Mouse (Mus musculus): Measurements from ENCODE around the gene Camsap3. TPM values are rescaled to one million over a fixed set of nuclear protein-coding genes. Genes with fewer than 3 reads are reported as not detected.

Gene Camsap3
- polyA plus RNA-seq, 1 experiment: 0.36 TPM

- H3K4me1 ChIP-seq: peaks cover 38% of the 10 kb centered on the region
- peaks cover 2% of the 10 kb centered on the region for H3K27me3 ChIP-seq (replicated peaks)
- no peaks in the 10 kb centered on the region for H3K9me3 ChIP-seq
- H3K4me3 ChIP-seq (replicated peaks): no peak overlapping the region
- H3K36me3 ChIP-seq (replicated peaks; ENCODE audit: low read length): peaks cover 6% of the 10 kb centered on the region
- TF ChIP-seq GATA1 (IDR thresholded peaks at IDR 0.05; ENCODE audit: borderline replicate concordance, low read length) (no peak), FLI1 (IDR thresholded peaks at IDR 0.05; ENCODE audit: low read length) (no peak)
Observed at GRCm38 (mm10) chr8:3648990-3649389, 61.9 kb downstream of the Camsap3 start.

DNA sequence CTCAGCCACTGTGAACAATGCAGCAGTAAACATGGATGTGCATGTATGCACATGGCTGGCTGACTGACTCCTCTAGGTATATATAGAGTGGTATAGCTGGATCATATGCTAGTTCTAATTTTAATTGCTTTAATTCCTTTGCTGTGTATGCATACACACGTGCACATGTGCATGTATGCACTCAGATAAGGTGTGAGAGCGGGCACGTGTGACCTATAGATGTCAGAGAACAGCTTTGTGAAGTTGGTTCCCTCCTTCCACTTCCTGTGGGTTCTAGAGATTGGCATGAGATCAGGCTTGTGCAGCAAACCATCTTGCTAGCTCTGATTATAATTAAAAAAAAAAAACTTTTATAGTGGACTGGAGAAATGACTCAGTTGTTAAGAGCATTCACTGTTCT is 65.8 kb downstream of the Camsap3 start:
- Histone ChIP-seq H3K4me3 (replicated peaks) (no peak overlapping the region), H3K36me3 (replicated peaks; ENCODE audit: low read length) (no peaks in the 10 kb centered on the region), H3K27me3 (replicated peaks) (peaks cover 25% of the 10 kb centered on the region), H3K4me1 (peaks cover 48% of the 10 kb centered on the region), H3K9me3 (no peaks in the 10 kb centered on the region)
- TF ChIP-seq GATA1 (IDR thresholded peaks at IDR 0.05; ENCODE audit: borderline replicate concordance, low read length): no peak
- TF ChIP-seq FLI1 (IDR thresholded peaks at IDR 0.05; ENCODE audit: low read length): no peak

DNA sequence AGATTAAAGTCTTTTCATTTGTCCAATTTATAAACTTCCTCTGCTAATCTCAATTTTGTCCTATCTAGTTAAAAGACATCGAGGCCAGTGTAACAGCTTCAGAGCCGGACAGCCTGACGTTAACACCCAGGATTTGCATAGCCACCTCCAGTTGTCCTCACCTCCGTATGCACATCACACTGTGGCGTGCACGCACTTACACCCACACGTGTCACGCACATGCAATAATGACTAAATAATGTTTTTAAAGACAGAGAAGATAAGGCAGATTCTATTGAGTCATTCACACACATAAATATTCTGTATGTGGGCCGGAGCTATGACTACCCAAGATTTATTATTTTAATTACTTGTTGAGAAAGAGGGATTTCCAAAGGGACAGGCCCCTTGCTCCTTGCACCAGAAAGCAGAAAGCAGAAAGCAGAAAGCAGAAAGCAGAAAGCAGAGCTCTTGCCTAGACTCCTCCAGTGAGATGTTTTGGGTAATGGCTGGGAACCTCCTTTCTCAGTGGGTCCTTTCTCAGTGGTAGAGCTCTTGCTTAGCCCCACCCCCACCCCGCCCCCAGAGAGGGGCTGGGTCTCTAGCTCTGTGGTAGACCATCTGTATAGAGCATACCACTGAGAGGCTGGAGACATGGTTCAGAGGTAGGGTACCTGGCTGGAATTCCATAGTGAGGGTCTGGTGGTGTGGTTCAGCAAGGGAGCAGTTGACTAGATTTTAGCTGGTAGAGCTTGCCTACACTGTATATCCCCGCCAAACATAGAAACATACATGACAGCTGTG is 67.8 kb downstream of the Camsap3 start:
- no peaks in the 10 kb centered on the region for H3K36me3 ChIP-seq (replicated peaks; ENCODE audit: low read length)

DNA sequence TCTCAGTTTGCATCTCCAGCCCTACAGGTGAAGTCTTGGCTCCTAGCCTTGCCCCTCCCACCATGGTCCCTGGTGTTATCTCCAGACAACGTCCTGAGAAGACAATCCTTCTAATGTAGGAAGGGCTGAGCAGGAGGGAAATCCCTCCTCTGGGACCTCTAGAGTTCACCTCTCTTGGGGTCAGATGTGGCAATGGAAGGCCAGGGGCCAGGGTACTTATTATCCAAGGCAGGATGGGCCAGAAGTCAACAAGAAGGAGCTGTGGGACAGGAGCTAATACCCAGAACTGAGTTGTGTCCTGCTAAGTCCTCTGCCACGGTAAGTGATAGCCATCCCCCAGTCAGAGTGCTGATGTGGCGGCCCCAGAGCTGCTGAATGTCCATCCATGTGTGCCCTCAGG is 68.4 kb downstream of the Camsap3 start, which contains the start of gene Retn:
TSS of gene Retn (plus strand) at position 245 of the 400 bp plus-strand sequence.
- TF ChIP-seq GATA1 (IDR thresholded peaks at IDR 0.05; ENCODE audit: borderline replicate concordance, low read length): no peak
- no peak for TF ChIP-seq FLI1 (IDR thresholded peaks at IDR 0.05; ENCODE audit: low read length)
- H3K9me3 ChIP-seq: no peaks in the 10 kb centered on the region
- H3K36me3 ChIP-seq (replicated peaks; ENCODE audit: low read length): no peaks in the 10 kb centered on the region
- peaks cover 28% of the 10 kb centered on the region for H3K27me3 ChIP-seq (replicated peaks)
- H3K4me3 ChIP-seq (replicated peaks): no peak within 1 kb of the TSS
- peaks cover 48% of the 10 kb centered on the region for H3K4me1 ChIP-seq

More for the DNA sequence above, 67.8 kb downstream of the Camsap3 start:
- Histone ChIP-seq H3K27me3 (replicated peaks) (peaks cover 28% of the 10 kb centered on the region), H3K4me3 (replicated peaks) (no peak overlapping the region), H3K9me3 (no peaks in the 10 kb centered on the region), H3K4me1 (peaks cover 43% of the 10 kb centered on the region)
- no peak for TF ChIP-seq FLI1 (IDR thresholded peaks at IDR 0.05; ENCODE audit: low read length)
- TF ChIP-seq GATA1 (IDR thresholded peaks at IDR 0.05; ENCODE audit: borderline replicate concordance, low read length): no peak

- Histone ChIP-seq H3K36me3 (replicated peaks; ENCODE audit: low read length) (no peaks in the 10 kb centered on the region), H3K27me3 (replicated peaks) (peaks cover 27% of the 10 kb centered on the region), H3K4me3 (replicated peaks) (peak overlapping the region; percentile 8), H3K9me3 (no peaks in the 10 kb centered on the region), H3K4me1 (peaks cover 58% of the 10 kb centered on the region)
- TF ChIP-seq GATA1 (IDR thresholded peaks at IDR 0.05; ENCODE audit: borderline replicate concordance, low read length): no peak
- no peak for TF ChIP-seq FLI1 (IDR thresholded peaks at IDR 0.05; ENCODE audit: low read length)
Observed at GRCm38 (mm10) chr8:3656725-3657381, 69.8 kb downstream of the Camsap3 start.

Other genes starting within 250 kb of the Camsap3 start
- 1.3 TPM in 1 of 2 replicates, not detected in the other for gene A430078G23Rik, start 233.9 kb upstream of the Camsap3 start, polyA plus RNA-seq (2012; ENCODE audit: insufficient read depth, low replicate concordance)
- gene Arhgef18, start 194.3 kb upstream of the Camsap3 start, polyA plus RNA-seq (2012; ENCODE audit: insufficient read depth, low replicate concordance): 10.5 and 16.0 TPM in 2 replicates
- 2.8 and 3.7 TPM in 2 replicates for gene Pex11g, start 119.6 kb upstream of the Camsap3 start, polyA plus RNA-seq (2012; ENCODE audit: insufficient read depth, low replicate concordance)
- not detected in 2 replicates for gene Tex45, start 116.4 kb upstream of the Camsap3 start, polyA plus RNA-seq (2012; ENCODE audit: insufficient read depth, low replicate concordance)
- gene Zfp358, start 94.2 kb upstream of the Camsap3 start, polyA plus RNA-seq (2012; ENCODE audit: insufficient read depth, low replicate concordance): 19.3 and 36.7 TPM in 2 replicates
- 142 and 183 TPM in 2 replicates for gene Mcoln1, start 86.8 kb upstream of the Camsap3 start, polyA plus RNA-seq (2012; ENCODE audit: insufficient read depth, low replicate concordance)
- 13.8 and 16.2 TPM in 2 replicates for gene Pnpla6, start 71.9 kb upstream of the Camsap3 start, polyA plus RNA-seq (2012; ENCODE audit: insufficient read depth, low replicate concordance)
- gene C330021F23Rik, start 19.3 kb upstream of the Camsap3 start, polyA plus RNA-seq (2012; ENCODE audit: insufficient read depth, low replicate concordance): not detected in 2 replicates
- 35.4 and 48.4 TPM in 2 replicates for gene Xab2, start 34.0 kb downstream of the Camsap3 start, polyA plus RNA-seq (2012; ENCODE audit: insufficient read depth, low replicate concordance)
- gene Pet100, start 34.3 kb downstream of the Camsap3 start, polyA plus RNA-seq (2012; ENCODE audit: insufficient read depth, low replicate concordance): 58.2 and 85.9 TPM in 2 replicates
- 11.1 TPM in 1 of 2 replicates, not detected in the other for gene Pcp2, start 38.3 kb downstream of the Camsap3 start, polyA plus RNA-seq (2012; ENCODE audit: insufficient read depth, low replicate concordance)
- 533 and 675 TPM in 2 replicates for gene Stxbp2, start 43.7 kb downstream of the Camsap3 start, polyA plus RNA-seq (2012; ENCODE audit: insufficient read depth, low replicate concordance)
- 0.39 TPM in 1 of 2 replicates, not detected in the other for gene Retn, start 68.5 kb downstream of the Camsap3 start, polyA plus RNA-seq (2012; ENCODE audit: insufficient read depth, low replicate concordance)
- 0.10 TPM in 1 of 2 replicates, not detected in the other for gene Mcemp1, start 78.5 kb downstream of the Camsap3 start, polyA plus RNA-seq (2012; ENCODE audit: insufficient read depth, low replicate concordance)
- gene Fcor, start 85.1 kb downstream of the Camsap3 start, polyA plus RNA-seq (2012; ENCODE audit: insufficient read depth, low replicate concordance): 2.8 TPM in 1 of 2 replicates, not detected in the other
- gene Trappc5, start 89.0 kb downstream of the Camsap3 start, polyA plus RNA-seq (2012; ENCODE audit: insufficient read depth, low replicate concordance): 10.6 and 25.8 TPM in 2 replicates
- gene Fcer2a, start 106.9 kb downstream of the Camsap3 start, polyA plus RNA-seq (2012; ENCODE audit: insufficient read depth, low replicate concordance): 0.07 TPM in 1 of 2 replicates, not detected in the other
- gene Clec4g, start 133.4 kb downstream of the Camsap3 start, polyA plus RNA-seq (2012; ENCODE audit: insufficient read depth, low replicate concordance): 1.2 and 11.6 TPM in 2 replicates
- not detected in 2 replicates for gene Cd209a, start 161.7 kb downstream of the Camsap3 start, polyA plus RNA-seq (2012; ENCODE audit: insufficient read depth, low replicate concordance)

All from megakaryocyte, embryonic 14.5 days (primary cell).